Mouse (Mus musculus) ovary, adult 10 weeks (tissue): ENCODE results near the gene Kmt5c. TPM values are rescaled to one million over a fixed set of nuclear protein-coding genes. Genes with fewer than 3 reads are reported as not detected.

ENCODE experiments used
- polyA plus RNA-seq: library from polyadenylated mRNA; stranded (reverse); fragments of 350-450 nt; fragmentation: Illumina TruSeq; extraction: RNeasy Lipid Tissue Mini Kit (QIAGEN cat#74804); gene quantifications from one replicate; pipeline ENCODE4 v1.2.3, GENCODE M21; 2014

Kmt5c gene
- polyA plus RNA-seq: 1.2 TPM

GRCm38 (mm10) chr7:4739544-4740275 lies at the start of gene Kmt5c:
Gene Kmt5c (plus strand): TSS chr7:4740115.

DNA sequence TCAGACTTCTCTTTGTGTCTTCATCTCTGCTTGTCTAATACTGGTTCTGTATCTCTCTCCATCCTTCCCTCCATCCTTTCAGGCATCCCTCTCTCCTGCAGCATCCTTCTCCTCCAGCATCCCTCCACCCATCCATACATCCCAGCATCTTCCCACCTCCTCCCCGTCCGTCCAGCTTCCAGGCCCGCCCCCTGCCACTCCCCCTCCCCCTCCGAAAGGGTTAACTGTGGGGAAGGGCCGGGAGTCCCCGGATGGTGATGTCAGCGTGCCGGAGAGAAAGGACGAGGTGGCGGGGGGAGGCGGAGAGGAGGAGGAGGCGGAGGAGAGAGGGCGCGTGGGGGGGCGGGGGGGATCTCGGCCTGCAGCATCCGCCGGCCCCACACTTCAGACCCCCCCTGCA lies 49.5 kb upstream of the Kmt5c start, which contains the start of gene Brsk1:
Gene Brsk1, plus strand, starts transcription at position 218 of the 400 bp plus-strand sequence.

DNA sequence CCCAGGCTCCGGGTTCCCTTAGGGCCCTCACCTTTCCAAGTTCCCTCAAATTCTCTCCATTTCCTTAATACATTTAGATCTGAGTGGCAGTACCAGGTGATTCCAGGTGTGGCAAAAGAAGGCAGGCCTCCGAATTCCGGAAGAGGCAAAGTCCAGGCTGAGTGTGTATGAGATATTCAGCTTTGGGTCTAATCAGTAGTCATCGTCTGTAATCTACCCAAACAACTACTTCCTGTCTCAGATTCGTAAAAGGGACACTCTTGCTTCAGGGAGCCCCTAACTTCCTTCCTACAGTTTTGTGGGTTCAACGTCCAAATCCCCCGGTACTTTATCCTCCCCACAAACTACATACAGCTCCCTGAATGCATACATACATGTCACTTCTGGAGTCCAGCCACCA lies 14.7 kb upstream of the Kmt5c start, which contains the start of gene Tmem150b:
Gene Tmem150b, minus strand, starts transcription at position 81 of the 400 bp plus-strand sequence.

GRCm38 (mm10) chr7:4752821-4753570 lies 13.1 kb downstream of the Kmt5c start, which contains the start of gene Cox6b2:
Gene Cox6b2 (minus strand): TSS chr7:4753094.

DNA sequence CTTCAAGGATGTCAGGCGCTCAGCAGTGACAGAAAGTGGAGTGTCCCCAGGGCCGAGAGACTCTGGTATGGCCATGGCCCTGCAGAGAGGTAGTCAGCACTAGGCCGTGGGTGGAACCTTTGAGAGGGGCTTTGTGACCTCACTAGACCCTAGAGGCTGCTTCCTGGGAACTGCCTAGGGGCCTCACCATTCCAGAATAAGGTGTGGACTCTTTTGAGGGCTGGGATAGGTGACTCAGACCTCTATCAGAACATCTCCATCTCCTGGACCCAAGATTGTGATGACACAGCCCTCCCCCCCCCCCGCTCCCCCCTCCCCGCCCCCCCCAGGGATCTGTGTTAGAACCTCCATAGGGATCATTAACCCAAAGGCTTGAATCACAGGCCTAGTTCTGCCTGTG lies 31.3 kb downstream of the Kmt5c start, which contains the start of gene Fam71e2:
Gene Fam71e2, minus strand, starts transcription at position 101 of the 400 bp plus-strand sequence.

GRCm38 (mm10) chr7:4782759-4783158 lies 42.8 kb downstream of the Kmt5c start, which contains the start of the genes Il11 and Tmem190:
Gene Il11 (minus strand): TSS chr7:4782859.
Gene Tmem190 (plus strand): TSS chr7:4782937.

DNA sequence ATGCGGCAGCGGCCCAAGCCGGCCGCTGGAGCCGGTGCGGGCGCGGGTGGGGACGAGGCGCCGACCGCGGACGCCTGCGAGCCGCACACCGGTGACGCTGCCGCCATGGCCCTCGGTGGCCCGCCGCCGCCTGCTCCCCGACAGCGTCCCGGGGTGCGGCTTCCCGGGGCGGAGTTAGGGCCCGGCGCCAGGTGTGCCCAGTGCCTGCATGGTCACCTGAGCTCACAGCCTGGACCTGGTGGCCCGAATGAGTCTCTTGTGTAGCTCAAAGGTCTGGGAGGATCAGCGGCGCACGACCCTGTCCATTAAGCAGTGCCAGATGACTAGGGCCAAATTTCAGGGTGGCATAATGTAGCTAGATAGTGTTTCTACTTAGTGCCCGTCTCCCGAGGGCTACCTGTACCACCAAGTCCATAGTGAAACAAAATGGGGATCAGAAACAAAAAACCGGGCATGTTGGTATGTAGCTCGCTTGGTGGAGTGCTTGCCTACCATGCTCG lies 49.6 kb downstream of the Kmt5c start, which contains the start of gene Tmem238:
Gene Tmem238, minus strand, starts transcription at position 221 of the 500 bp plus-strand sequence.

DNA sequence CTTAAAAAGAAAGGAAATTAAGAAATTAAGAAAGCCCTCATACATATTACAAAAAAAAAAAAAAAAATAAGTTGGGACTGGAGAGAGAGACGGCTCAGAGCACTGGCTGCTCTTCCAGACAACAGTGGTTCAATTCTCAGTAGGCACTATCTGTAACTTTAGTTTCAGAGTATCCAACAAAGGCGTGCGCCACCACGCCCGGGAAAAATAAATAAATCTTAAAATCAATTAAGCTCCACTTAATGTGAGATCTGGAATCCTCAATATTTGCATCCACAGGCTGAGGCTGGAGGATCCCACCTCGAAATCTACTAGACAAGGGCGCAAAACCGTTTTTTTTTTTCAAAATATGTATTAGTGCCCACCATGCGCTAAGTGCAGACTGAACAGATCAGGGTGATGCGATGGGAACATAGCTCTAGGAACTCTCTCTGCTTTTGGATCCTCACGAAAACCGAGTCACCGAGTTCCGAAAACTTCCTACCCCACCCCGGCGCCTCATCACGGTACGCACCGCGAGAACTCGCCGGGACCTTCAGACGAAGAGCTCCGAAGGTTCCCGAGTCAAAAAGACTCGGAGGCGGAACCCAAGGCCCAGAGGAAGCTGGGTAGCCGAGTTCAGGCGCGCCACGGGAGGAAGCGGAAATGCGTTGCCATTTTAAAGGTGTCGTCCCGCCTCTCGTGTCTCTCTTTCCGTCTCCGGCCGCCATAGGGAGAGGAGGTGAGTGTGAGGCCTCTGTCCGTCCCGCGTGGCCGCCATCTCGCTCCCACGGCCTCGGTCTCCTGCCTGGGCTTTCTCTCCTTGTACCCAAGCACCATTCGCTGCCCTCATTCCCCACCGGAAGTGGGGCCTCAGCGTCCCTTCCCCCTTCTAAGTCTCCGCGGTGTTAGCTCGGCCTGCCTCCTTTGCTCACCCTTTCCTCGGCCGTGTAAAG lies 52.6 kb downstream of the Kmt5c start, which contains the start of gene Rpl28:
Gene Rpl28, plus strand, starts transcription at position 597 of the 935 bp plus-strand sequence.

Other genes with a start within 250 kb of the Kmt5c start
- 3.7 TPM for gene Ppp1r12c, start 238.4 kb upstream of the Kmt5c start, polyA plus RNA-seq
- gene Tnnt1, start 223.7 kb upstream of the Kmt5c start, polyA plus RNA-seq: 0.74 TPM
- 9.6 TPM for gene Tnni3, start 215.9 kb upstream of the Kmt5c start, polyA plus RNA-seq
- not detected for gene Dnaaf3, start 207.7 kb upstream of the Kmt5c start, polyA plus RNA-seq
- 0.26 TPM for gene Syt5, start 192.6 kb upstream of the Kmt5c start, polyA plus RNA-seq
- not detected for gene Ptprh, start 136.1 kb upstream of the Kmt5c start, polyA plus RNA-seq
- gene Tmem86b, start 108.7 kb upstream of the Kmt5c start, polyA plus RNA-seq: not detected
- 10.6 TPM for gene Ppp6r1, start 81.1 kb upstream of the Kmt5c start, polyA plus RNA-seq
- not detected for gene Hspbp1, start 55.0 kb upstream of the Kmt5c start, polyA plus RNA-seq
- 0.40 TPM for gene Brsk1, start 49.5 kb upstream of the Kmt5c start, polyA plus RNA-seq
- gene Tmem150b, start 14.9 kb upstream of the Kmt5c start, polyA plus RNA-seq: not detected
- gene Cox6b2, start 13.0 kb downstream of the Kmt5c start, polyA plus RNA-seq: not detected
- gene Fam71e2, start 31.2 kb downstream of the Kmt5c start, polyA plus RNA-seq: not detected
- not detected for gene Il11, start 42.7 kb downstream of the Kmt5c start, polyA plus RNA-seq
- not detected for gene Tmem190, start 42.8 kb downstream of the Kmt5c start, polyA plus RNA-seq
- gene Tmem238, start 49.5 kb downstream of the Kmt5c start, polyA plus RNA-seq: 0.46 TPM
- gene Rpl28, start 52.8 kb downstream of the Kmt5c start, polyA plus RNA-seq: 14.1 TPM
- gene Ube2s, start 72.5 kb downstream of the Kmt5c start, polyA plus RNA-seq: 2.0 TPM
- 0.57 TPM for gene Shisa7, start 104.6 kb downstream of the Kmt5c start, polyA plus RNA-seq
- gene Isoc2b, start 130.1 kb downstream of the Kmt5c start, polyA plus RNA-seq: 1.9 TPM
- 1.7 TPM for gene Isoc2a, start 137.0 kb downstream of the Kmt5c start, polyA plus RNA-seq
- gene Gm36210, start 166.4 kb downstream of the Kmt5c start, polyA plus RNA-seq: not detected
- not detected for gene Zfp628, start 175.1 kb downstream of the Kmt5c start, polyA plus RNA-seq
- gene Nat14, start 181.9 kb downstream of the Kmt5c start, polyA plus RNA-seq: 0.57 TPM
- 0.14 TPM for gene Ssc5d, start 185.7 kb downstream of the Kmt5c start, polyA plus RNA-seq
- 0.40 TPM for gene Sbk2, start 224.3 kb downstream of the Kmt5c start, polyA plus RNA-seq
- 0.51 TPM for gene Sbk3, start 231.1 kb downstream of the Kmt5c start, polyA plus RNA-seq